Mouse (Mus musculus): ENCODE data around the gene Comtd1.

DNA sequence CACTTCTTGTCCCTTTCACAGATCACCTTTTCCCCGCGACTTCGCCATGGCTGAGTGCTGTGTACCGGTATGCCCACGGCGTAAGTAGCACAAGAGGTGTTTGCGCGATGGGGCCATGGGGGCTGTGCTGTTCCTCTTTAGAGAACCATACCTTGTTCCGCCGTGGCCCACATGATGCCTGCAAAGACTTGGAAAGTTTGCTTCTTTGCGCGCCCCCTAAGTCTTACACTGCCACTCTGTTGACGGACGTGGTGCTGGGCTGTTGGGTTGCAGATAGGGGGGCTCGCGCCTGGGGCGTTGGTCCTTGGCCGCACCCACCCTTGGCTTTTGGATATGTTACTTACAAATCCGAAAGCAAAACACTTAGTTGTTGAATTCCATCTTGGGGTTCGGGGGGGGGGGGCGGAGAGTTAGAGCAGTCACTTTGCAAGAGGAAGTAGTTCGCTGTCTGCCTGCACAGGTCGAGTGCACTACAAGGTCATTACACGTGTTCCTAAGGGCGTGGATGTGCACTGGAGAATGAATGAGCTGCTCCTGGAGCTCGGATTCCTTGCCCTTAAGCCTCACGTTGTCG is 16.9 kb downstream of the Comtd1 start:
- TF ChIP-seq CTCF (IDR thresholded peaks at IDR 0.05; ENCODE audit: control insufficient read depth, insufficient read depth, insufficient replicate concordance, low read depth, low read length) (no peak), POLR2A (IDR thresholded peaks at IDR 0.05; ENCODE audit: control insufficient read depth, low read depth, low read length) (no peak)
